Mouse (Mus musculus) heart, embryonic 12.5 days (tissue): Measurements from ENCODE around the gene Pde4a. TPM values are rescaled to one million over a fixed set of nuclear protein-coding genes. Genes with fewer than 3 reads are reported as not detected.
A peak's percentile ranks its signal among the peaks of the same experiment; 100 is the strongest.

Experiments
- ATAC-seq: fragments of 200-750 bp; cut with Nextera tagmentation; 2 replicates; pipeline ENCODE4 v1.8.0; 2017; ENCODE audit warnings: moderate TSS enrichment, moderate library complexity; ENCODE audit not compliant: insufficient number of reproducible peaks, low FRiP score
- H3K27ac ChIP-seq: fragments of 300-500 bp; sonication (generic); 2 replicates; pipeline ENCODE4 v1.5.1; 2016; ENCODE audit warnings: mild to moderate bottlenecking, moderate library complexity; ENCODE audit not compliant: poor library complexity, severe bottlenecking
- H3K27me3 ChIP-seq: fragments of 300-500 bp; sonication (generic); replicated peaks from 2 replicates; pipeline ENCODE4 v1.6.1; 2016; ENCODE audit warnings: mild to moderate bottlenecking, moderate library complexity
- H3K36me3 ChIP-seq: fragments of 300-500 bp; sonication (generic); 2 replicates; pipeline ENCODE4 v1.6.1; 2016; ENCODE audit warnings: mild to moderate bottlenecking, moderate library complexity
- H3K4me1 ChIP-seq: fragments of 300-500 bp; sonication (generic); replicated peaks from 2 replicates; pipeline ENCODE4 v1.6.1; 2016; ENCODE audit warnings: mild to moderate bottlenecking
- H3K4me2 ChIP-seq: fragments of 300-500 bp; sonication (generic); 2 replicates; pipeline ENCODE4 v1.6.1; 2016; ENCODE audit warnings: mild to moderate bottlenecking, moderate library complexity
- H3K4me3 ChIP-seq: fragments of 300-500 bp; sonication (generic); 2 replicates; pipeline ENCODE4 v1.5.1; 2016; ENCODE audit warnings: mild to moderate bottlenecking
- H3K9ac ChIP-seq: fragments of 300-500 bp; sonication (generic); 2 replicates; pipeline ENCODE4 v1.6.1; 2016; ENCODE audit warnings: mild to moderate bottlenecking, moderate library complexity
- H3K9me3 ChIP-seq: fragments of 300-500 bp; sonication (generic); replicated peaks from 2 replicates; pipeline ENCODE4 v1.6.1; 2016; ENCODE audit warnings: mild to moderate bottlenecking, moderate library complexity
- WGBS: fragments of 180-500 bp; shearing (Covaris S2); methylation state at CpG from one replicate; pipeline ENCODE4 v1.1.7; 2016; 5-methylcytosine and 5-hydroxymethylcytosine counted together
- polyA plus RNA-seq: library from polyadenylated mRNA; unstranded; fragments of >200 nt; fragmentation: Nextera tagmentation; extraction: Ambion mirVana; gene quantifications from 2 replicates; pipeline ENCODE4 v1.2.1, GENCODE M21; 2016

Pde4a gene
- polyA plus RNA-seq, 1 experiment from 2014 or later, result 10.2 TPM

GRCm38 (mm10) chr9:21237368-21238003, 72.0 kb downstream of the Pde4a start:
- 15% methylated on average over 19 of the region's 19 CpGs for WGBS
- ATAC-seq, result 0 out of 2 replicates have a peak, but pooled peaks have one; percentile 5

GRCm38 (mm10) chr9:21238004-21238732, 72.7 kb downstream of the Pde4a start:
- peak overlapping the region; percentile 97 for H3K9ac ChIP-seq
- peak; percentile 16 for ATAC-seq
- peak overlapping the region; percentile 97 for H3K27ac ChIP-seq
- H3K4me3 ChIP-seq, result peak overlapping the region; percentile 89
- no peaks in the 10 kb centered on the region for H3K9me3 ChIP-seq
- peaks cover 12% of the 10 kb centered on the region for H3K27me3 ChIP-seq
- peak overlapping the region; percentile 81 for H3K4me2 ChIP-seq
- peaks cover 18% of the 10 kb centered on the region for H3K4me1 ChIP-seq
- WGBS, result under 1% methylated on average over 31 of the region's 31 CpGs
- peaks cover 38% of the 10 kb centered on the region for H3K36me3 ChIP-seq

More at GRCm38 (mm10) chr9:21237368-21238003, 72.0 kb downstream of the Pde4a start:
- Histone ChIP-seq H3K4me3 (peak overlapping the region; percentile 89), H3K9me3 (no peaks in the 10 kb centered on the region), H3K36me3 (peaks cover 45% of the 10 kb centered on the region), H3K4me2 (peak overlapping the region; percentile 81), H3K27me3 (peaks cover 6% of the 10 kb centered on the region), H3K4me1 (peaks cover 18% of the 10 kb centered on the region), H3K27ac (peak overlapping the region; percentile 97), H3K9ac (peak overlapping the region; percentile 97)

GRCm38 (mm10) chr9:21238733-21239464, 73.4 kb downstream of the Pde4a start, which contains the start of gene Keap1:
Keap1 (minus strand) TSS chr9:21239361.
- Histone ChIP-seq H3K36me3 (peaks cover 30% of the 10 kb centered on the region), H3K4me3 (peak within 1 kb of the TSS; percentile 89), H3K27me3 (peaks cover 19% of the 10 kb centered on the region), H3K9me3 (no peaks in the 10 kb centered on the region), H3K4me2 (peak within 1 kb of the TSS; percentile 81), H3K9ac (peak within 1 kb of the TSS; percentile 97), H3K4me1 (peaks cover 21% of the 10 kb centered on the region), H3K27ac (peak within 1 kb of the TSS; percentile 97)
- under 1% methylated on average over 85 of the region's 90 CpGs for WGBS
- peak; percentile 92 for ATAC-seq

GRCm38 (mm10) chr9:21239465-21239848, 73.9 kb downstream of the Pde4a start:
- 34% methylated on average over 4 of the region's 4 CpGs for WGBS
- ATAC-seq, result no peak

GRCm38 (mm10) chr9:21241343-21241742, 75.8 kb downstream of the Pde4a start:
- WGBS, result 9% methylated on average over 11 of the region's 11 CpGs
- Histone ChIP-seq H3K4me1 (peaks cover 34% of the 10 kb centered on the region), H3K27me3 (peaks cover 43% of the 10 kb centered on the region), H3K9me3 (no peaks in the 10 kb centered on the region), H3K27ac (no peak overlapping the region), H3K36me3 (0 out of 2 replicates have a peak, but pooled peaks cover 7% of the 10 kb centered on the region), H3K9ac (no peak overlapping the region), H3K4me2 (no peak overlapping the region), H3K4me3 (no peak overlapping the region)
- no peak for ATAC-seq

More at GRCm38 (mm10) chr9:21239465-21239848, 73.9 kb downstream of the Pde4a start:
- Histone ChIP-seq H3K4me2 (peak overlapping the region; percentile 81), H3K27ac (peak overlapping the region; percentile 97), H3K27me3 (peaks cover 24% of the 10 kb centered on the region), H3K36me3 (peaks cover 25% of the 10 kb centered on the region), H3K4me1 (peaks cover 26% of the 10 kb centered on the region), H3K4me3 (peak overlapping the region; percentile 89), H3K9ac (peak overlapping the region; percentile 97), H3K9me3 (no peaks in the 10 kb centered on the region)

GRCm38 (mm10) chr9:21243826-21244427, 78.4 kb downstream of the Pde4a start:
- Histone ChIP-seq H3K9me3 (no peaks in the 10 kb centered on the region), H3K36me3 (no peaks in the 10 kb centered on the region), H3K4me1 (peaks cover 28% of the 10 kb centered on the region), H3K27me3 (peaks cover 65% of the 10 kb centered on the region), H3K4me3 (peak overlapping the region; percentile 53), H3K4me2 (peak overlapping the region; percentile 94), H3K9ac (peak overlapping the region; percentile 58), H3K27ac (no peak overlapping the region)
- 3% methylated on average over 42 of the region's 42 CpGs for WGBS
- ATAC-seq, result no peak

- H3K36me3 ChIP-seq, result no peaks in the 10 kb centered on the region
- no peaks in the 10 kb centered on the region for H3K9me3 ChIP-seq
- H3K27me3 ChIP-seq, result peaks cover 71% of the 10 kb centered on the region
- peak; percentile 17; the same call in 1 of the 2 replicates for ATAC-seq
- H3K27ac ChIP-seq, result no peak overlapping the region
- peak overlapping the region; percentile 58 for H3K9ac ChIP-seq
- under 1% methylated on average over 72 of the region's 72 CpGs for WGBS
- peak overlapping the region; percentile 53 for H3K4me3 ChIP-seq
- H3K4me1 ChIP-seq, result peaks cover 26% of the 10 kb centered on the region
- H3K4me2 ChIP-seq, result peak overlapping the region; percentile 94
Observed at GRCm38 (mm10) chr9:21244428-21245112, 79.1 kb downstream of the Pde4a start.

- Histone ChIP-seq H3K4me1 (peaks cover 24% of the 10 kb centered on the region), H3K9ac (peak overlapping the region; percentile 58), H3K27me3 (peaks cover 77% of the 10 kb centered on the region), H3K4me2 (peak overlapping the region; percentile 94), H3K27ac (no peak overlapping the region), H3K9me3 (no peaks in the 10 kb centered on the region), H3K4me3 (peak overlapping the region; percentile 53), H3K36me3 (no peaks in the 10 kb centered on the region)
- no peak for ATAC-seq
- under 1% methylated on average over 16 of the region's 16 CpGs for WGBS
Observed at GRCm38 (mm10) chr9:21245113-21245487, 79.6 kb downstream of the Pde4a start.

- 75% methylated on average over 1 of the region's 1 CpGs for WGBS
Observed at GRCm38 (mm10) chr9:21246342-21246741, 80.8 kb downstream of the Pde4a start.

GRCm38 (mm10) chr9:21248326-21248725, 82.8 kb downstream of the Pde4a start, which contains the start of gene S1pr5:
S1pr5 (minus strand) TSS chr9:21248443.
- Histone ChIP-seq H3K9me3 (no peaks in the 10 kb centered on the region), H3K36me3 (no peaks in the 10 kb centered on the region), H3K4me1 (peaks cover 24% of the 10 kb centered on the region), H3K9ac (peak within 1 kb of the TSS; percentile 59), H3K4me3 (peak within 1 kb of the TSS; percentile 47), H3K4me2 (peak within 1 kb of the TSS; percentile 73), H3K27me3 (peaks cover 94% of the 10 kb centered on the region), H3K27ac (no peak within 1 kb of the TSS)
- ATAC-seq, result 0 out of 2 replicates have a peak, but pooled peaks have one; percentile 22
- WGBS, result under 1% methylated on average over 30 of the region's 30 CpGs

More at GRCm38 (mm10) chr9:21246342-21246741, 80.8 kb downstream of the Pde4a start:
- Histone ChIP-seq H3K36me3 (no peaks in the 10 kb centered on the region), H3K27me3 (peaks cover 89% of the 10 kb centered on the region), H3K9me3 (no peaks in the 10 kb centered on the region), H3K4me1 (peaks cover 24% of the 10 kb centered on the region), H3K9ac (no peak overlapping the region), H3K4me2 (no peak overlapping the region), H3K27ac (no peak overlapping the region), H3K4me3 (no peak overlapping the region)
- ATAC-seq, result no peak
